Mouse (Mus musculus) monocyte, adult 5-6 weeks (primary cell): ENCODE data around the gene Cttnbp2. TPM values are rescaled to one million over a fixed set of nuclear protein-coding genes. Genes with fewer than 3 reads are reported as not detected.

Source experiments
- ATAC-seq: fragments of 153-309, 156-312 bp; replicated peaks from 2 replicates; pipeline ENCODE4 v1.8.0; 2017; ENCODE audit warnings: mild to moderate bottlenecking; ENCODE audit not compliant: low TSS enrichment, insufficient number of reproducible peaks, severe bottlenecking, poor library complexity, low FRiP score
- total RNA-seq: library from RNA; stranded (forward); fragments of 200-1000, 200-491, 200-594 nt; gene quantifications from 3 replicates; pipeline ENCODE4 v1.2.3, GENCODE M21; 2017

Cttnbp2 gene
- total RNA-seq, 1 experiment from 2014 or later, result not detected

- no peak for ATAC-seq
Observed at GRCm38 (mm10) chr6:18362232-18362631, 152.4 kb downstream of the Cttnbp2 start.

DNA sequence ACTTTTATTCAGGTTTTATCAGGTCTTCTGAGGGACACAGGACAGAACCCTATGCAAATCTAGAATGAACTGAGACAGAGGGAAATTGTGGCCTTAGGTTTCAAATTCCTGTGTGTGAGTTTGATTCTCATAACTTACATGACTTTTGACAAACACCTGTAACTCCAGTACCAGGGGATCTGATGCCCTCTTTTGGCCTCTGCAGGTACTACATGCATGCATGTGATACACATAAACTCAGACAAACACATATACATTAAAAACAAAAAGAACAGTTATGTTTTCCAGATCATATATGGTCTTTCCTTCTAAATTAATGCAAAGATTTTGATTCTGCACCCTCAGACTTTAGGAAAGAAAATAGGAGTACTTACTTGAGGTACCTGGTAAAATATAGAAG lies 153.7 kb downstream of the Cttnbp2 start:
- ATAC-seq, result no peak

GRCm38 (mm10) chr6:18360154-18360553 lies 154.5 kb downstream of the Cttnbp2 start:
- no peak for ATAC-seq

DNA sequence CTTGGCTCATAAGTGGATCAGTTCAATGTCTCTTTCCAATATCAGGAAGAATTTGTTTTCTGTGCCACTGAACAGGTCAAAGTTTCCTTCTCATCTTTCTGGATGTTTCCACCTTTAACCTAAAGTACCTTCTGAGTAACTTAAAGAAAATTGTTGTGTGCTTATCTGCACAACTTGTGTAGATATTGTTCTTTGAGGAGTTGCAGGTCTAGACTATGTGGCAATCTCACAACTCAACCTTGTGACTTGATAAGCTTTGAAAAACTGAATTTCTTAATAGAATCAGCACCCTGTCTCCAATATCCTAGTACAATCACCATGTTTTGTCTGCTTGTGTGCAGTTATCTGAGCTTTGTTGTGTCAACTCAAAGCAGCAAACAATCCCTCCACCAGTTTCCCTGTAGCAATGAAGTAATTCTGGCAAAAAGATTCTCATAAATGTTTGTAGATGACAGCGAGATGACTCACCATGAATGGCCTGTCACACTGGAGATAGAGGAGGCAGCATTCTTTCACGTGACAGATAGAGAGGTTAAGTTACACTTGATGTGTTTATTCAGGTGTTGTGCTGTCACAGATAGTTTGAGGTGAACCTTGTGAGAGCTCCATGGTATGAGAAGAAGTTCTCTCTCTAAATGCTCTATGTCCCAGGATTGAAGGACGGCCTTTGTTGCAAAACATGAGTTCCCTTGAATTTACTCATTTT lies 165.3 kb downstream of the Cttnbp2 start:
- no peak for ATAC-seq

DNA sequence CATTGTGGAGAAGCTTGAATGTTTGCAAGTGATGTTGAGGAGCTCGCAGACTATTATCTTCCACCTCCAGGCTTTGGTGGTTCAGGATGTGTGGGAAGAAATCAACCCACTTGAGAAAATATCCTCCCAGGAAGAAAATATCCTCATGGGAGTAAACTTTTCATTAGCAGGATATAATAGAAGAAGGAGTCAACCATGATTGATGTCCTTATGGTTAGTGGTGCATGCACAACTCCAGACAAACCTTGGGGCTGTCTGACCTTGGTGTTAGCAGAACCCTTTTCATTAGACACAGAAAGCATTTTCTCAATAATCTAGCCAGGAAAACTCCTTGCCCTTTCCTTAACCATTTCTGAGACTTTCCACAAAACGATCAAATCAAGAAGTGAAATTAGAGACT lies 170.4 kb downstream of the Cttnbp2 start:
- no peak for ATAC-seq

DNA sequence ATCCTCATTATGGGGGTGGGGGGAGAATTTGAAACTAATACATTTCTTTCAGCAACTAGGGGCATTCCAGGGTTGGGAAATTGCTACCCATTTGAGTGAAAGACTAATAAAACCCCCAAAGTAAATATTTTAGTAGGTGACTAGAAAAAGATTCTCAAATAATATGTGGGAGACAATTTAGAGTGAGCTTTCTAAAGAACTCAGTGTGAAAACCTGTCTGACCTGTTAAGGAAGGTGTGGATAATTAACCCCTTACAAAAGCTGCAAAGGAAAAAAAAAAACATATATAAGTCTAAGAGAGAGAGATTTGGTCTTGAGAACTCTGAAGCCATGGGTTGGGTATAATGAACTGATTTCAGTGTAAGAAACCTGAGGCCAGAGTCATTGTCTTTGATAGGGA lies 176.3 kb downstream of the Cttnbp2 start:
- no peak for ATAC-seq

- ATAC-seq, result no peak
Observed at GRCm38 (mm10) chr6:18335393-18335792, 179.2 kb downstream of the Cttnbp2 start.

- ATAC-seq, result no peak
Observed at GRCm38 (mm10) chr6:18322950-18323349, 191.7 kb downstream of the Cttnbp2 start.
